Mouse (Mus musculus): Measurements from ENCODE around the gene Ciita. TPM values are rescaled to one million over a fixed set of nuclear protein-coding genes. Genes with fewer than 3 reads are reported as not detected.

Gene Ciita
- polyA plus RNA-seq, 1 experiment from 2014 or later = 0.33 TPM

DNA sequence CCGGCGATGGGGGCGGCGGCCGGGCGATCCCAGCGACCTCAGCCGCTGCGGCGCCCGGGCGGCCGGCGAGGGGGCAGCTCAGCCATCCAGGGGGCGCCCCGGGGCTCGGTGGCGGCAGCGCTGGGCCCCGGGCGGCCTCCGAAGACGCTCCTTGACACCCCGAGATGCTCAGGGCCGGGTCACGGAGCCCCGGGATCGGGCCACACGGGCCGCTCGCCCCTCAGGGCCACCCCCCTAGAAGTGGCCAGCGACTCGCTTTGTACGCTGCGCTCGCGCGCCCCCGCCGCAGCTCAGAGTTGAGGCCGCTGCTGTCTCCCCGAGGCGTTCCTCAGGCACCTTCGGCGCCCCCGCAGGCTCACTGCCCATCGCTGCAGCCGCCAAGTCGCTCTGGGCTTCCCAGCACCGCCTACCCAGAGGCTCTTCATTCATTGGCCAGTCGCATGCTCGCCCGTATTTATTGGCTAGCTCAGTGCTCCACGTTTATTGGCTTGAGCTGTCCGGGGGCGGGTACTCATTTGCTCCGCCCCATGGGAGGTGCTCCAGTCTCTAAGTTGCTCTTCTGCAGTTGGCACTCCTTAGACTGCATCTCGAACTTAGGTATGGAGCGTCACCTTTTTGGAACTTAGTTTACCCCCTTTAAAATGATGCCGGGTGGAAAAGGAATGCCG, 63.0 kb downstream of the Ciita start, which contains the start of gene Dexi:
TSS of gene Dexi (minus strand) at position 357 of the 668 bp plus-strand sequence.
- H3K36me3 ChIP-seq = no peaks in the 10 kb centered on the region
- ATAC-seq (ENCODE audit: low FRiP score, low read depth) = peak; percentile 93
- no peaks in the 10 kb centered on the region for H3K27me3 ChIP-seq (replicated peaks)
- H3K9me3 ChIP-seq = no peaks in the 10 kb centered on the region
- H3K4me3 ChIP-seq = peak within 1 kb of the TSS; percentile 85
- under 1% methylated on average over 61 of the region's 61 CpGs for WGBS
- peak within 1 kb of the TSS; percentile 79 for H3K4me2 ChIP-seq (replicated peaks)
- H3K4me1 ChIP-seq = peaks cover 52% of the 10 kb centered on the region
- peak within 1 kb of the TSS; percentile 64; the same call in 1 of the 2 replicates for H3K27ac ChIP-seq
- peak within 1 kb of the TSS; percentile 92 for H3K9ac ChIP-seq

DNA sequence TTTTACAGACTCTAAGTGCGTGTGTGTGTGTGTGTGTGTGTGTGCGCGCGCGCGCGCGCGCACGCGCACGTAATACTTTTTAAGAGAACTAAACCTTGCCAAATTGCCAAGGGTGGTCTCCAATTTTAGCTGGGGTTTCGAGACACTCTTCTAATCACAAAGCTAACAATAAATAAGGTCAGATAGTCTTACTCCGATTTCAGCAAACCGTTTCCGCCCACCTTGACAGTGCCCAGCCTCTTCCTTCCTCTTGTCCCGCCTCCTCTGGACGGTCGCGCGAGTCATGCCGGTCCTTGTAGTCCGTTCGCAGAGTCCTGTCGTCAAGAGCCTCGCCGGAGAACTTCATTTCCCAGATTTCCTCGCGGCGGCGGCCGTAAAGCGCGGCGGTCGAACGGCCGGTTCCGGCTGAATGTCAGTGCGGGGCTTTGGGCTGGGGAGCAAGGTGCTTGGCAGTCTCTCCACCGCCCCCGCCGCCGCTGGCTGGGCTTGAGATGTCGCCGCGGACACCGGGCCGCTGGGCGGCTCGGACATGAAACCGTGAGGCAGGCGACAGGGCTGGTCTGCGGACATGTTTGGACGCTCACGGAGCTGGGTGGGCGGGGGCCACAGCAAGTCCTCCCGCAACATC, 65.2 kb downstream of the Ciita start, which contains the start of gene Clec16a:
TSS of gene Clec16a (plus strand) at position 345 of the 628 bp plus-strand sequence.
- peaks cover 39% of the 10 kb centered on the region for H3K4me1 ChIP-seq
- peak within 1 kb of the TSS; percentile 67 for H3K4me2 ChIP-seq (replicated peaks)
- H3K36me3 ChIP-seq = no peaks in the 10 kb centered on the region
- H3K9ac ChIP-seq = peak within 1 kb of the TSS; percentile 79
- no peaks in the 10 kb centered on the region for H3K27me3 ChIP-seq (replicated peaks)
- peak within 1 kb of the TSS; percentile 84 for H3K4me3 ChIP-seq
- no peaks in the 10 kb centered on the region for H3K9me3 ChIP-seq
- H3K27ac ChIP-seq = no peak within 1 kb of the TSS
- under 1% methylated on average over 58 of the region's 58 CpGs for WGBS
- peak; percentile 91 for ATAC-seq (ENCODE audit: low FRiP score, low read depth)

DNA sequence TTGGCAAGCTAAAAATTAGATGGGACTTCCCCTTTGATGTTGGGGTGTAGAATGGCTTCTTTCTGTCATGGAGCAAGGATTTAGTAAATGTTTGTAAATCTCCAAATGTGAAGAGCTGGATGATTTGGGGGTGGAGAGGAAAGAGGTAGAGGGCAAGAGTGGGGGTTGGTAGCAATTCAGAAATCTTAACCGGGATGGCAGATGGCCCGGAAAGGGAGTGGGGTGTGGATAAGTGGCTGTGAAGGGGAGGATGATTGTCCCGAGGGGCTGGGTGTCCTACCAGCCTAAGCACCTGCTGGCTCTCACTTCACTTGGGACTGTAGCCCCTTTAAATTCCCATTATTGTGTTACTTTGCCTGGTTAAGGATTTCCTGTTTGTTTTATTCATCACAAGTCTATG, 67.0 kb downstream of the Ciita start:
- WGBS = 68% methylated on average over 3 of the region's 3 CpGs
- H3K4me2 ChIP-seq (replicated peaks) = peak overlapping the region; percentile 67; the same call in 1 of the 2 replicates

DNA sequence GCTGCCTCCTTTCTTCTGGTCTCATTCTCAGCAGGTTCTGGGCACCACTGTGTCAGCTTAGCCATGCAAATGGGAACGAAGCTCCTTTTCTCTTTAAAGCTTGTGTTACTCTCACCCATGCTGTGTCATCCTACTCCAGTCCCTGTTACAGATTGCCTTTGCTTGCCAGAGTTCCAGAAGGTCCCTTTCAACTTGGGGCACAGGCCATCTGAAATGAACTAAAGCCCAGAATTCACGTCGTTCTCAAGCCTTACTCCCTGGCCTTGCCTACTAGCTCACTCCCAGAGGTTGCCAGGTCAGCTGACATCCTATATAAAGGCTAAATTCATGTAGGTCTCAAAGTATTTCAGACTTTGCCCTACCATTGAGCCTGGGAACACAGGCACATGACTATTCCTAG, 69.1 kb downstream of the Ciita start:
- Histone ChIP-seq H3K9ac (no peak overlapping the region), H3K27me3 (replicated peaks) (no peaks in the 10 kb centered on the region), H3K4me2 (replicated peaks) (no peak overlapping the region), H3K4me3 (no peak overlapping the region), H3K4me1 (peaks cover 17% of the 10 kb centered on the region), H3K27ac (no peak overlapping the region), H3K9me3 (no peaks in the 10 kb centered on the region), H3K36me3 (no peaks in the 10 kb centered on the region)
- 70% methylated on average over 3 of the region's 3 CpGs for WGBS
- no peak for ATAC-seq (ENCODE audit: low FRiP score, low read depth)

More for the DNA sequence above, 67.0 kb downstream of the Ciita start:
- H3K27me3 ChIP-seq (replicated peaks) = no peaks in the 10 kb centered on the region
- peaks cover 22% of the 10 kb centered on the region for H3K4me1 ChIP-seq
- H3K36me3 ChIP-seq = no peaks in the 10 kb centered on the region
- ATAC-seq (ENCODE audit: low FRiP score, low read depth) = no peak
- H3K9ac ChIP-seq = no peak overlapping the region
- H3K4me3 ChIP-seq = no peak overlapping the region
- no peaks in the 10 kb centered on the region for H3K9me3 ChIP-seq
- H3K27ac ChIP-seq = no peak overlapping the region

DNA sequence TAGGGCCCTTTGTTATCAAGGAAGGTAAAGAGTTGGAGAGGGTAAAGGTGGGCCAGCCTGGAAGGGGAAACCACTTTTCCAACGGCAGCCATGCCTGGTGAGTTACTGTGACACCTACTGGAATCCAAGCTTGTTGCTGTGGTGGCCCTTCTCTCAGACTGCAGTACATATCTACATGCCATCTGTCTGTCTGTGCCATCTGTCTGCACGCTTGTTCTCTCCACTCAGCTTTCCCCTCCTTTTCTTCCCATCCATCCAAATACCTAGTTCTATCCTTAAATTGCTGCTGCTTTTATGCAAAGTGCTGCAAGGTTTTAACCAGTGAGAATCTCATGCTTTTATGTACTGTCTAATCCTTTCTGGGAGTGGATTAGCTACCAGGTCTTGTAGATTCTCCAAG, 69.7 kb downstream of the Ciita start:
- no peak overlapping the region for H3K4me3 ChIP-seq
- no peak overlapping the region for H3K9ac ChIP-seq
- WGBS = 80% methylated on average over 2 of the region's 2 CpGs
- no peaks in the 10 kb centered on the region for H3K9me3 ChIP-seq
- H3K4me2 ChIP-seq (replicated peaks) = no peak overlapping the region
- H3K4me1 ChIP-seq = peaks cover 17% of the 10 kb centered on the region
- ATAC-seq (ENCODE audit: low FRiP score, low read depth) = no peak
- H3K27me3 ChIP-seq (replicated peaks) = no peaks in the 10 kb centered on the region
- no peaks in the 10 kb centered on the region for H3K36me3 ChIP-seq
- H3K27ac ChIP-seq = no peak overlapping the region

DNA sequence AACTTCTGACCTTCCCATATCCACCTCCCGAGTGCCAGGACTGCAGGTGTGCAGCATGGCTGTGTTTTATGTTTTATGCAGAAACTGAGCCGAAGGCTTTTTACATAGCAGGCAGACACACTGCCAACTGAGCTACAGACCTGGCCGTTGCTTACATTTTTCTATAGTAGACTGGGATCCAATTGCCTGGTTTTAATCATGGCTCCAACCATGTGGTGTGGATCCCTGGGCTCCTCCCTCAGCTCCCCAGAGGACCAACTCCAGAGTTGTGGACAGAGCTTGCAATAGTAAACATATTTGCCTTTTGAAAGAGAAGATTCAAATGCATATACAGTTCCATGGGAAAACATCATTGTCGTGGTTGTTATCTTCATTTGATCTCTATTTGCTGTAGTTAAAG, 71.7 kb downstream of the Ciita start:
- no peak overlapping the region for H3K4me2 ChIP-seq (replicated peaks)
- no peak for ATAC-seq (ENCODE audit: low FRiP score, low read depth)
- WGBS = 91% methylated on average over 4 of the region's 4 CpGs

DNA sequence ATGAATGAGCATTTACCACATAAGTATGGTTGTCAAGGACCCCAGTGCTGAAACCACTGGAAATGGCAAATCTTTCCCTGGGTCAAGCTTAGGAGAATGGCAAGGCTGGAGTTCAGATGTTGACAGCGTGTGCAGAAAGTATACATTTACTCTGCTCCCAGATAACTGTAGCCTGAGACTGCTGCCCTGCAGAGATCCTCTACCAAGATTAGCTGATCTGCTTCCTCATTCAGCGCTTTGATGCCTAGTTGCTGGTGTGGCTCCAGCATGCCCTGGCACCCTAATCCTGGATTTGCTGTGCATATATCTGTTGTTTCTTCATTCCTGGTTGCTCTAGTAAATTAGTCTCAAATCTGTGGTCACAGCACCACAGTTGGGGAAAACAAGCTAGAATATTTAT, 74.0 kb downstream of the Ciita start:
- no peak for ATAC-seq (ENCODE audit: low FRiP score, low read depth)
- no peaks in the 10 kb centered on the region for H3K9me3 ChIP-seq
- H3K4me1 ChIP-seq = no peaks in the 10 kb centered on the region
- no peak overlapping the region for H3K4me2 ChIP-seq (replicated peaks)
- no peak overlapping the region for H3K4me3 ChIP-seq
- WGBS = 97% methylated on average over 2 of the region's 2 CpGs
- H3K27me3 ChIP-seq (replicated peaks) = no peaks in the 10 kb centered on the region
- no peaks in the 10 kb centered on the region for H3K36me3 ChIP-seq
- H3K9ac ChIP-seq = no peak overlapping the region
- no peak overlapping the region for H3K27ac ChIP-seq

More for the DNA sequence above, 71.7 kb downstream of the Ciita start:
- no peaks in the 10 kb centered on the region for H3K27me3 ChIP-seq (replicated peaks)
- H3K9me3 ChIP-seq = no peaks in the 10 kb centered on the region
- H3K36me3 ChIP-seq = no peaks in the 10 kb centered on the region
- H3K4me3 ChIP-seq = no peak overlapping the region
- H3K27ac ChIP-seq = no peak overlapping the region
- H3K9ac ChIP-seq = no peak overlapping the region
- peaks cover 8% of the 10 kb centered on the region for H3K4me1 ChIP-seq

DNA sequence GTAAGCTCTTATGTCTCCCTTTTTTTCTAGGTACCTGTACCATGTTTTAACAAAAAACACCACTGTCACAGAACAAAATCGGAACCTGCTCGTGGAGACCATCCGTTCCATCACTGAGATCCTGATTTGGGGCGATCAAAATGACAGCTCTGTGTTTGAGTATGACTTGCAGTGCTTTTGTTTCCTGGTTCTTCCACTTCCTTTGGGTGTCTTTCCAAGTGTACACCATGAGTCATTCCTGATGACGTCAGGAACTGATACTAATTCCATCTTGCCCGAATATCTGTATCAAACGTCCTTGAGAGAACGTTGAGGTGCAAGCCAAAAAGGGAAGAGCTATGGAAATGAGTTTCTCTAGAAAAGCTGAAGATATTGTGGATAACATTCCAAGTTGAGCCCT, 80.1 kb downstream of the Ciita start:
- Histone ChIP-seq H3K4me1 (no peaks in the 10 kb centered on the region), H3K36me3 (peaks cover 17% of the 10 kb centered on the region), H3K9me3 (no peaks in the 10 kb centered on the region), H3K27ac (no peak overlapping the region), H3K4me2 (replicated peaks) (no peak overlapping the region), H3K9ac (no peak overlapping the region), H3K27me3 (replicated peaks) (no peaks in the 10 kb centered on the region), H3K4me3 (no peak overlapping the region)
- no peak for ATAC-seq (ENCODE audit: low FRiP score, low read depth)
- 92% methylated on average over 8 of the region's 8 CpGs for WGBS

DNA sequence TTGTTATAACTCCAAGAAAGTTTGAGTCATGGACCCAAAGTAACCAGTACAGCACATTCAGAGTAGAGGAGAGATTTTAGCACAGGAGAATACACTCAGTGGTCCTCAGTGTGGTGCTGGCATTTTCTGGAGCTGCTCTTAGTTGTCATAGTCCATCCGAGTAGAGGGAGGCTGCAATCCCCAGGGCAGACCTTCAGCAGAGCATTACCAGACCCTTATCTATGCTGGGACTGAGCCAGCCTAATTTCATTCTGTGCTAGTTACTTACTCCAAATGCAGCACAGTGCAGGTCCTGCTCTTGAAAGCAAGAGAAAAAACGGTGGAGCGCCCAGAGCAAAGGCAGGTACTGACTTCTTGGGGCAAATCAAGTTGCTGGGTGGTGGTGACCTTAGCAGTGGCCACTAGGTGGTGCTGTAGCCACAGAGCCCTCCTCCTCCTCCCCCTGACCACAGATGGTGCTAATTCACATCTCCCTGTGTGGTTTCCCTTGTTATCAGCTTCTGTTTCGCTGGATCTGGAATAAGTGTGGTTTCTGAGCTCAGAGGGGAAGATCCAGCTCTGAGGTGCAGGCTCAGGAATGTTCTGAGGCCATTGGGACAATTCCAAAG, 85.5 kb downstream of the Ciita start:
- Histone ChIP-seq H3K27me3 (replicated peaks) (no peaks in the 10 kb centered on the region), H3K9me3 (no peaks in the 10 kb centered on the region), H3K36me3 (peaks cover 38% of the 10 kb centered on the region), H3K4me2 (replicated peaks) (no peak overlapping the region), H3K4me3 (no peak overlapping the region), H3K9ac (no peak overlapping the region), H3K4me1 (0 out of 2 replicates have a peak, but pooled peaks cover 6% of the 10 kb centered on the region), H3K27ac (no peak overlapping the region)
- 0 out of 2 replicates have a peak, but pooled peaks have one; percentile 56 for ATAC-seq (ENCODE audit: low FRiP score, low read depth)
- WGBS = 38% methylated on average over 4 of the region's 4 CpGs

DNA sequence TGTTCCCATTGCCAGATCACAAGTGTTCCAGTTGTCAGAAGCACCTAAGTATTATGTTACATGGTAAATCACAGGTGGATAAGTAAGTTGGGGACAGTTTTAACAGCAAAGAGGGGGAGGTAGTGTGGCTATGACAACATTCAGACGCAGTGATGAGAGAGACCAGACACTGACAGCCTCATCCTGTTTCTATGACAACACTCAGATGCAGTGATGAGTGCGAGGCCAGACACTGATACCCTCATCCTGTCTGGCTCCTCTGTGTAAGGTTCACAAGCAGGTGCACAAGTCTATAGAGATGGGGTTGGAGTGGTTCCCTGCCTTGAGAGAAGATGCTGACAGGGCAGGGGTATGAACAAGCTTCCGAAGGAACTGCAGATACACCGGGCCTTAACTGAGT, 87.3 kb downstream of the Ciita start:
- ATAC-seq (ENCODE audit: low FRiP score, low read depth) = no peak
- Histone ChIP-seq H3K4me3 (no peak overlapping the region), H3K27ac (no peak overlapping the region), H3K9me3 (no peaks in the 10 kb centered on the region), H3K4me2 (replicated peaks) (no peak overlapping the region), H3K9ac (no peak overlapping the region), H3K27me3 (replicated peaks) (no peaks in the 10 kb centered on the region), H3K36me3 (peaks cover 47% of the 10 kb centered on the region), H3K4me1 (0 out of 2 replicates have a peak, but pooled peaks cover 6% of the 10 kb centered on the region)
- 94% methylated on average over 4 of the region's 4 CpGs for WGBS

DNA sequence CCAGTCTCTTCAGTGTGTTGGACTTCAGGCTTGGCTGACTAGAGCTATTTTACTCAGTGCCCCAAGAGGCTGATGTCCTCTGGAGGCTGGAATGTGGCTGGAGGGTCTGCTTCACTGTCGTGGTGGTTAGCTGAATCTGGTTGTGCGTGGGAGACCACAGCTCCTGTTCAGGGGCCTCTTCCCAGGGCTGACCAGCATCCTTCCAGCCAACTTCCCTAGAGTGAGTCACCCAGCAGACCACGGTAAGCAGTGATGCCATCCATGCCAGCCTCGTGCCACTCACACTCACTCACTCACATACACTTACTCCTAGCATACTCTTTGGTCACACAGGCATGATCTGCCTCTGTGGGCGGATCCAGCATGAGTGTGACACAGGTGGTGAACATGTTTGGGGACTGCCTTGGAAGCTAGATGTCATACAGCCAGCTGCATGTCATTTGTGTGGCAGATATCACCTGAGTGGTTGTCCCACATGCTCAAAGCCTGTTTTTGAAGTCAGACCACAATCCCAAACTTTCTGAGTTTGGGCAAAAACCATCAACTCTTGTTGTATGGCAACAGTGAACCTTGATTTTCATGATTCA, 90.0 kb downstream of the Ciita start:
- Histone ChIP-seq H3K4me2 (replicated peaks) (no peak overlapping the region), H3K9me3 (no peaks in the 10 kb centered on the region), H3K27me3 (replicated peaks) (no peaks in the 10 kb centered on the region), H3K4me3 (no peak overlapping the region), H3K27ac (no peak overlapping the region), H3K9ac (no peak overlapping the region), H3K4me1 (0 out of 2 replicates have a peak, but pooled peaks cover 6% of the 10 kb centered on the region), H3K36me3 (peaks cover 56% of the 10 kb centered on the region)
- ATAC-seq (ENCODE audit: low FRiP score, low read depth) = no peak
- 89% methylated on average over 5 of the region's 5 CpGs for WGBS

DNA sequence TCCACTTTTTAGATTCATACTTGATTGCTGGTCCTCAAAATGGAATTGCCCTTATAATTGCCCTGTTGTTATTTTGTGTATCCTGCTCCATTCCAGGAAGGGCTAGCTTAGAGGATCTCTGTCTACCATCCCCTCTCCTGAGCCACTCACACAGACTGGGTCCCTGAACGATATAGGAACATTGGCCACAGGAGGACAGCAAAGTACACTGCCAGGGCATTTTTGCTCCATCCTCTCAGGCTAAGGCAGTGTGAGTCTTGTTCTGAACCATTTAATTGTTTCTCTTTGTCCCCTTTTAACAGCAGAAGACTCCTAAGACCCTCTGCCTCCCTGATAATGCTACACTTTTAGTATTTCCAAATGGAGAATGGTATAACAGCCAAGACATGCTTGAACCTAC, 90.8 kb downstream of the Ciita start:
- H3K36me3 ChIP-seq = peaks cover 59% of the 10 kb centered on the region
- WGBS = 84% methylated on average over 1 of the region's 1 CpGs
- no peak overlapping the region for H3K27ac ChIP-seq
- H3K9ac ChIP-seq = no peak overlapping the region
- 0 out of 2 replicates have a peak, but pooled peaks cover 1% of the 10 kb centered on the region for H3K4me1 ChIP-seq
- H3K27me3 ChIP-seq (replicated peaks) = no peaks in the 10 kb centered on the region
- H3K4me2 ChIP-seq (replicated peaks) = no peak overlapping the region
- no peaks in the 10 kb centered on the region for H3K9me3 ChIP-seq
- H3K4me3 ChIP-seq = no peak overlapping the region
- no peak for ATAC-seq (ENCODE audit: low FRiP score, low read depth)

All from neural tube, embryonic 12.5 days (tissue).